Mouse (Mus musculus) heart, postnatal 10 days (tissue): ENCODE results near the gene Car1. TPM values are rescaled to one million over a fixed set of nuclear protein-coding genes. Genes with fewer than 3 reads are reported as not detected.
"Not testable (repeated sequence)": the region's sequence is repeated elsewhere in the genome, so short reads cannot be mapped to it uniquely, and the experiment has no call there.

Source experiments
- DNase-seq, 2 experiments: peaks; one replicate each; pipeline ENCODE4 v3.0.0; 2021
- intact Hi-C: fragments of 180-260 bp; cut with DNase I; formaldehyde crosslinking; loops from one replicate; pipeline ENCODE4 v1.15.1; 2025
- total RNA-seq, 2 experiments: library from RNA; stranded (reverse); gene quantifications; 2 replicates each; pipeline ENCODE4 v1.2.3; 2021

Car1 gene
- not detected for total RNA-seq

DNA sequence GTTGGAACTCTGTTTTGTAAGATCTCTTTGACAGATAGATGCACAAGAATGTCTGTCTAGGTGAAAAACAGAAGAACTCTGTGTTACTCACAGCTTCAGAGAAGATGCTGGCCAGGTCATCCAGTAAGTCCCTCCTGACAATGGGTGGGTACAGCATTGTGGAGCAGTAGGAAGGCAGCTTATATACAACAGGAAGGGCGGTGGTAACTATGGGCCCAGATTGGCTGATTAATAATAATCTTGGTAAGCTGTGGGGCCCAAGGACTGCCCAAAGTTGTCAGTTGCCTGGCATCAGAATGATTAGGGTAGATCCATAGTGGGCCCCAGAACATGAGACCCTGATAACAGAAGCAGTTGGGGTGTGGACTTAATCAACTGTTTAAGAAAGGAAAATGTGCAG, at the start of gene Car1:
Gene Car1, minus strand, starts transcription at position 158 of the 400 bp plus-strand sequence.
- intact Hi-C loops = no loop called here
- DNase-seq = no peak

DNA sequence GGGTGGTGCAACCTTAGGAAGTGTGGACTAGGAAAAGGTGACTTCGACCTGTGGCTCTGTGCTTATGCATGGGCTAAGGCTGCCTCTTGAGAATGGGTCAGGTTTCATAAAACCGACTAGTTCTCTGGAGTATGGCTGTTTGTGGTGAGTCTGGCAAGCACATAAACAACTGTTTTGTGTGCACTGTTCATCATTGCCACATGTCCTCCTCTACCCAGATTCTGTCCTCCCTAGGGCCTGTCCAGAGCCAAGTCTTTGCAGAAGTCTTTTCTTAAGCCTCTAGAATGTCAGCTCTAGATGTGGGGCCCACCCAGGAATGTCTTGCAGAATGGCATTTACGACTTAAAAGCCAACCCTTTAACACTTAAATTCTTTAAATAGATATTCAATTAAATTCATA, 49.7 kb upstream of the Car1 start:
- intact Hi-C loops = no loop called here
- DNase-seq = no peak

DNA sequence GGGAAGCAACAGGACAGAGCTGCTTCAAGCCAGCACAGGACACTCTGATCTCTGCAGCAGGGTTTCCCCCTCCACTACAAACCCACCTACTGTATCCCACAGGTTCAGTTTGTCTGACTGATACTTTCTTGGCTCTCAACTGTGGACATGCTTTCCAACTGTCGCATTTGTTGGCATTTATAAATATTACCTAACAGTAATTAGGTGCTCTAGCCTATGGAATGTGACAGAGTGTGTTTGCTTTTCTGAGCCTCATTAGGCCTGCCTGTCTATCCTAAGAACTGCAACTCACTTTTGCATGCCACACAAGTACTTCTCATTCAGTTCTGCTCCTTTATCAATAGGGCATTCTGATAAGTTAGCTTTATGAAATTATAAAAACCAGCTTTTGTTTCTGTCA, 46.3 kb upstream of the Car1 start:
- intact Hi-C loops = no loop called here
- no peak for DNase-seq

DNA sequence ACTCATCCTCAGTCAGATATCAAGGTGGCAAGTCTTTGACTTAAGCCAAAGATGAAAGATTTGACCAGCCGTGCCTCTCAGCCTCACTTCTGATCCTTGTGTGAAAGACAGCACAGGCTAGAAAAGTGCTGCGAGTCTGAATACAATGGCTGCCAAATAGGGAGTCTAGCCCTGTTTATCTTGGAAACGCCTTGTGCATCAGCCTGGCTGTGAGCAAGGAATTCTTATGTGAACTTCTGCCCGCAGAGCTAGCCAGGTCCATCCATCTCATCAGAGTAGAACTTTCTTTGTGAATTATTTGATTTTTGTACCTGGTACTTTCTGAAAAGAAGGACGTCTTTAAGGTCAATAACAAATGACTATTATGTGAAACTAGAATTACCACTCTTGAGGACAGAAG, 45.8 kb upstream of the Car1 start:
- no peak for DNase-seq
- intact Hi-C loops = no loop called here

DNA sequence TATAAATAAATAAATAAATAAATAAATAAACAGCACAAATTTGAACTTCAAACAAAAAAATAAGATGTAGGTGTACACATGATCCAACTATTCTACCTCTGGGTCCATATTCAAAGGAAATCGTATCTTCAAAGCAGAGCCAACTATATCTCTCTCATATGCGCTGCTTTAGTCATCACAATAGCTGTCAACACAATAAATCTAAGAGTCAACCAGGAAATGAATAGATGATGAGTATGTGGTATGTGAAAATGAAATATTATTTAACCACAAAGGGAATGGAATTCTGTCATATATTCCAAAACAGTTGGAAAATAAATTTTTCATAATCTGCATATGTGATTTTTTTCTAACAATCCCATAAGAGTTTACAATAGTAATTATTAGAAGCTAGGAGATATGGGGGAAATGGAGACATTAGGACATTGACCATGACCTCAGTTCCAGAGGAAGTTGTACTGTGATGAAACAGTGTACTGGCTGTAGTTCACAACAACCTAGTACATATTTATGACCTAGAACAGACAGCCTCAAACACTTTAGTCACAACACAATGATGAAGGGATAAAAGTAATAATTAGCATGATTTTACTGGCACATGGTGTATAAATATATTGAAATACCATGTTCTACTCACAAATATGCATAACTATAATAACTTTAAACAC, 40.6 kb upstream of the Car1 start:
- DNase-seq = no peak
- intact Hi-C loops = no loop called here

DNA sequence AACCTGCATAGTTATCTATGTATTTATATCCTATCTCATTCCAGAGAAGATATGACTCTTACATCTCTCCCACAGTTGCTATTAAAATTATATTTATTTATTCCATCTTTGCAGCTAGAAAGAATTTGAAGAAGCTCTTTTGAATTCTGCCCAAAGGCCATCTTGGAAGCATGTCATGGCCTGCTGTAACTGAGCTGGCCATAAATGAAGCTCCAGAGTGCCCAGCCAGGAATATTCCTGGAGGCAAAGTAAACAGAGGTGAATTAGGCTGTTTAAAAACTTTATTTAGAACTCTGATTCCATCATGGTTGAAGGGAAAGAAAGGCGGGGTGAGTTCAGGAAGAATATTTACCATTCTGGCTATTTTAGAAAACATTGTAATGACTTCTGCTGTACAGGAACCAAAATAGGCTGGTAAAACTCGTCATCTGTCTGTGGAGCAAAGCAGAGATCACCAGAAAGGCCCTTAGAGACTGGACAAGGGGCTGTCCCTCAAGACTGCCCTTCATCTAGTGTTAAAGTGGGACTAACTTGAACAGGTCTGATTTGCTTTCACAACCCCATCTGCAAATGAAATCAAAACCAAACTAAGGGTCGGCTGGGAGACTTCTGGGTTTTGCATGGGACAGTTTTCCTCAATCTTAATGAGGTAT, 31.4 kb upstream of the Car1 start:
- intact Hi-C loops = no loop called here
- DNase-seq = no peak

DNA sequence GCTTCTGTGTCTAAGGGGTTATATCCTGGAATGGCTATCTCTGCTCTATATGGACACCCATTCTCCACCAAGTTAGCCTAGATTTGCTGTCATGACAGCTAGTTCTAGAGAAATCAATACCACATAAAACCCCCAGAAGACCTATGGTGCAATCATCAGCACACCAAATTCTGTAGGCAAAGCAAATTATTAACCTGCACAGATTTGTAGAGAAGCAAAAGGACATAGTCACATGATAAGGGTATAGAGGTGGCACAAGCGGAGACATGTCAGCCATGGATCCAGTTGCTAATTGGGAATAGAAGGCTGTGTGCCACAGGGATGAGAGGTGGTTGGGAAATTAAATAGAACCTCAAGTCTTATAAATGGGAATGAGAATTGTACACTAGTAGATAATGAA, 30.8 kb upstream of the Car1 start:
- intact Hi-C loops = no loop called here
- no peak for DNase-seq

DNA sequence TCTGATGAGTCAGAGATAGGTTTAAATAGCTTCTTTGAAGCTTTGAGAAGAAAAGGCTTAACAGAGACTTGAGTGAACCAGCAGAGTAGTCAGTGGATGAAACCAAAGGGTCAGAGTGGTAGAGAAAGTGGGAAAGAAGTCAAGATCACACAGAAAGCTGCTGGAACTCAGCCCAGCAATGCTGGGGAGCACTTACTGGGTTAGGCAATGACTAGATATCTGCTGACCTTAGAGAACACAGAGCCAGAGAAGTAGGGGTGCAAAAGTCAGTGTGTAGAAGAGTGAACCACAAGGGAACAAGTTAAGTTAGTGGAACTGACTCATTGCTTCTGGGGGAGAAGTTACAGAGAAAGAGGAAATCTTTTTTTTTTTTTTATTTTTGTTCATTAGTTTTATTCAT, 24.6 kb upstream of the Car1 start:
- no peak for DNase-seq
- intact Hi-C loops = no loop called here

DNA sequence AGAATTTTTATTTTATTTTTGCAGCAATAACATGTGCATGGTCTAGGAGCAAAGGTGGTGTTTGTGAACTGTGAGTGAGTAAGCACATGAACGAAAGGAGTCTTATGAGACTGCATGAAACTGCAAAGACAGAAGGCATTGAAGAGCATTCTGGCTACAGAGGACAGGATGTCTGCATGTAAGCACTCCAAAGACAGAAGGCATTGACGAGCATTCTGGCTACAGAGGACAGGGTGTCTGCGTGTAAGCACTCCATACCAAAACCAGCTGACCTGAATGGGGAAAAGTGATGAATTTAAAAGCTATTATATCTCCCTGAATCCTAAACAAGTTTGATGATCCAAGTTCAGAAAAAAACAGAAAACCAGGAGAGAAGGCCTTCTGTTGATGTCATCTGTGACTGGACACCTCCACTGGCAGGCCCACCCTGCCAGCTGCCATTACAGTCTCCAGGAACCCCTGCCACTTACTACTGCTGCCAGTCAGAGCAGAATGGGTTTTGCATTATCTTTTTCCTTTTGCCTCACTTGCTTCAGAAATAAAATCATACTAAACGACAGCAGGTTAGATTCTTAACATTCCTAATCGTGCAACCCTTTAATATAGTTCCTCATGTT, 23.2 kb upstream of the Car1 start:
- intact Hi-C loops = no loop called here
- DNase-seq = no peak

DNA sequence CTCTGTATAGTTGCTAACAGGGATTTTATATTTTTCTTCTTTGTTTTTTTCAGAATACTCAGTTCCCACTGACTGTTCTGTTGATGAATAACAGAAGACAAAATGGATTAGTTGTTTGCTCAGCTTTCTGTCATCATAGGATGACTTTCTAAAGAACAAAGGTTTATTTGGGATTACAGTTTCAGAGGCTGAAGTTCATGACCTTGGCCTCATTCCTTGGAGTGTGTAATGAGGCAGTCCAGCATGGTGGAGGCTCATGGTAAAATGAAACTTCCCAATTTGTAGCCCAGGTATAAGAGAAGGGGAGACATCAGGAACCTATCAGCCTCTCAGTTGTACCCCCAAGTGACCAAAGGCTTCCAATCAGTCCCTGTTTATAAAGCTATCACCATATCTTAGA, 20.7 kb upstream of the Car1 start:
- DNase-seq = no peak
- intact Hi-C loops = no loop called here

DNA sequence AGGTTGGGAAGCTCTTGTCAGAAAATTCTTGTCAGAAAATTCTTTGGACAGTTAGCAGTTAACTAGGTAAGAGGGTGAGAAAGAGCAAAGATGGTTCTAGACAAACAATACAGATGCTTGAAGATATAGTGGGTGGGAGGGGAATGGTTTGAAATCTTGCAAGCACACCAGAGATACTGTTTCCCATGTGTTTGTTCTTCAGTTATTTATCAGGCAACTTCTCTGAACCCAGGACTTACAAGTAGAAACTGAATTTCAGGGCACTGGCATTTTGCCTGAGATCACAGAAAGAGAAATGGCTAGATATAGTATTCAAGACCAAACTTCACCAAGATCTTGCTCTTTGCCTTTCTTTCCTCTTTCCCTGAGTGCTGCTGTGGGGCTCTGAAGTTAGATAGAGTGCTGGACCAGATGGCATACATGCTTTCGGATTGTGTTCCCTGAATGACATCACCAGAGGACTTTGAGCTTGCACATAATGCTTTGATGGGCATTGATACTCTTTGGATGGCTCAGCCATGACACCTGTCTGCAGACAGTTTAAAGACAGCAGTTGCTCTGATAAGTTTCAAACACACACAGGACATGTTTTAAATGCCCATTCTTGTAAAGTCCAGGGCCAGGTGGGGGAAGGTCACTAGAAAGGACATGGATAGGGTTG, 11.8 kb upstream of the Car1 start:
- intact Hi-C loops = no loop called here
- no peak for DNase-seq

DNA sequence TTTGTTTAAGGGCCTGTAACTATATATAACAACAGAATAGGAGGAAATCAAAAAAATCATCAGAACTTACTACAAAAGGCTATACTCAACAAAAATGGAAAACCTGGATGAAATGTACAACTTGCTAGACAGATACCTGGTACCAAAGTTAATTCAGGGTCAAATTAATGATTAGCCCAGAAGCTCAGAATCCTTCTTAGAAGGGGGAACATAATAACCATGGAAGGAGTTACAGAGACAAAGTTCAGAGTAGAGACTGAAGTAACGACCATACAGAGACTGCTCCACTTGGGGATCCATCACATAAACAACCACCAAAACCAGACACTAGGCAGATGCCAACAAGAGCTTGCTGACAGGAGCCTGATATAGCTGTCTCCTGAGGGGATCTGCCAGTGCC, 7.2 kb upstream of the Car1 start:
- intact Hi-C loops, DNase-seq: not testable (repeated sequence)

DNA sequence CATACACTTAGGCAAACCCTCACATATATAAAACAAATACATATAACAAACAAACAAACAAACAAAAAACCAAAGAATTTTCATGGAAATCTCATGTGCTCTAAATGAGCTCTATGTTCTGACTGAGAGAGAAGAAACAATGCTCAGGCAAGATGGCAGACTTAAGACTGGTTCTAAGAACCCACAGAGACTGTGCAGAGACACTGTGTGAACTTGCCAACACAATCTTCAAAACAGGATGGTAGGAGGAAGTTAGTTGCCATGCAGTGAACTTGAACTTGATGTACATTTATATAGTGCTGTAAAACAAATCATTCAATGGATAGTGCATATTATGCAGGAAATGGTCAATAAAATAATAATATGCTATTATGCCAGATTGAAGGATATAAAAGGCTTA, 1.5 kb downstream of the Car1 start:
- intact Hi-C loops = no loop called here
- no peak for DNase-seq

DNA sequence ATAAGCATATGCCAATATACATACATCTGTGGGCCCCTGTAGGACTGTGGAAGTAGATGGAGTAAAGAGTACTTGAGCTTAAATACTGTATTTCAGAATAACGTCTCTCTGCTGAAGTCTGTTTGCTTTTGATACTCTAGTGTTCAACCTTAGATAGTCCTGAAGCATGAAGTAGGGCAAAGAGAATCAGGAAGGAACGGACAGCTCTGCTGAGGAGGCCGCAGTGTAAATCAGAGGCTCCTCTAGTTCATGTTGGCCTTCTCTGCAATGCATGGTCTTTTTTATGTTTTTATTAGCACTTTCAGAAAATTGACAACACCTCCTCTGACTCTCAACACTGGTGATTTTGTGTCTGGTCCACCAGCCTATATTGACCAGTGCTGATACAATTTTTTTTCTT, 2.2 kb downstream of the Car1 start:
- DNase-seq = no peak
- intact Hi-C loops = no loop called here

DNA sequence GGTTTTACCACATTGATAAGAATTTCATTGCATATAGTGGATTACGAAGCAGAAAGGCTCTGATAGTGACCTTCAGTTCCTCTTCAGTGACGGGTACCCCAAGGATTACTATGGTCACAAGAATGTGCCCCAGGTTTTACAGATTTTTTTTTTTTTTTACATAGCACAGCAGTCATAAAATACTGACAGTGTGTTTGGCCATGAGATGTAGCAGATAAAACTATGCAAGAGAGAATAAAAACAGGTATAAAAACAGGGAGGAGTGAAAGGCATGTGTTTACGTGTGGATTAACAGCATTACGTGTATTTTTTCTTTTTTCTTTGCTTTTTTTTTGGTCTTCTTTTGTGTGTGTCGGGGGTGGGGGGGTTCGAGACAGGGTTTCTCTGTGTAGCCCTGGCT, 3.3 kb downstream of the Car1 start:
- intact Hi-C loops = no loop called here
- DNase-seq = no peak

DNA sequence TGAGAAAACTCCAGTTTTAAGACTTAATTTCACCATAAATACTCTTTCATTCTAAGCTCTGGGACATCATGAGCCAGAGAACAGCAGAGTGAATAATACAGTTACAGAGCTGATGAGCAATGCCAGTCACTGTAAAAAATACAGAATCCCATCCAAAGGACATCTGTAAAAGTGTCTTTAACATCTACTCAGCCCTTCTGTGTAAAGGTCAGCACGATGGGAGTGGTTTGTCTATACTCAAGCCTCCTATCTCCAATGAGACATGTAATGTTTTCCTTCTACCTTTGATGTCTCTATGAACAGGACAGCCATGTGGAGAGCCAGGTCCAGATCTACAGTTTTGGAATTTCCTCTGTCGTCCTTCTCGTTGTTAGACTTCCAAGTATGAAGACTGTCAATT, 11.1 kb downstream of the Car1 start:
- intact Hi-C loops = no loop called here
- no peak for DNase-seq

DNA sequence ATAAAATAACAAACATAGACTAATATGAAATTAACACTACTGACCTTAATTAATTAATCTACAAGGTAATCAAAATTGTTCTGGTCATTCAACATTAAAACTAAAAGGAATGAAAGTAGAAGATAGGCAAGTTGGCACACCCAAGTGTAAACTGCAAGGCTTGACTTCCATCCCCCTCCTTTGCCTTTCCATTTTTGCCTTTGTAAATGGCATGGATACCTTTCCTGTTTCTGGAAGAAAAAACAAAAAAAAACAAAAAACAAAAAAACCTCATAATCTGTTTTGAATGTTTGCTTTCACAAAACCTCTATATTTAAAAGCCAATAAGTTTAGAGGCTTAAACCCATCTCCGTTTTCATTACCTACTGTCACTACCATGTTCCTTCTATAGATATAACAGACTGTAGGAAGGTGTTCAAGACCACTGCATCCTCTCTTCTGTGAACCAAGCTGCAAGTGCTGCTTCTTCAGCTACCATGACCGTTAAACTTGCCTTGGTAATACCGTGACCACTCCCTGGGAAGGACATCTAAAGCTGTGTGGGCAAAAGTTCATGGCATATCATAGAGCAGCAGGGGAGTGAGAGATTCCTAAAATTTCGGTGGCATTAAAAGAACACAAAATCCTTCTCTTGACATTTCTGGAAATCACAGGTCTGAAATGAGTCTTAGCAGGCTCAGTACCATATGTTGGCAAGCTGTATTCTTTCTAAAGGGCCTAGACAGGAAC, 12.7 kb downstream of the Car1 start:
- intact Hi-C loops = no loop called here
- no peak for DNase-seq

DNA sequence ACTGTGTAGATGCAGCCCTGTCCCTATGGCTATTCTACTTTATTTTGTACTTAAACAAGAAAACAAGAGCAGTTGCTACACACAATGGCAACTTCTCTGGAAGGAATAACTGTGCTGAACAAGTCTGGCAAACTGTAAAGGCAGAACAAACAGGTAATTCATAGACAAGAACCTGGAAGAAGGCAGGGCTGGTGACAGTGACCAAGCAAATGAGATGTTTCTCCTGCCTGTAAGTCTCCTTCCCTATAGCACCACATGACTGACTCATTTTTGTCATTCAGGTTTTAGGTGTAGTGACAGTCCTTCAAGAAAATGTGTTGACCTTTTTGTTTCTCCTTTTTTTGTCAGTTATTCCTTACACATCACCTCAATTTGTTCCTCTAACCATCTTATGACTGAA, 16.1 kb downstream of the Car1 start:
- DNase-seq = no peak
- intact Hi-C loops = no loop called here

DNA sequence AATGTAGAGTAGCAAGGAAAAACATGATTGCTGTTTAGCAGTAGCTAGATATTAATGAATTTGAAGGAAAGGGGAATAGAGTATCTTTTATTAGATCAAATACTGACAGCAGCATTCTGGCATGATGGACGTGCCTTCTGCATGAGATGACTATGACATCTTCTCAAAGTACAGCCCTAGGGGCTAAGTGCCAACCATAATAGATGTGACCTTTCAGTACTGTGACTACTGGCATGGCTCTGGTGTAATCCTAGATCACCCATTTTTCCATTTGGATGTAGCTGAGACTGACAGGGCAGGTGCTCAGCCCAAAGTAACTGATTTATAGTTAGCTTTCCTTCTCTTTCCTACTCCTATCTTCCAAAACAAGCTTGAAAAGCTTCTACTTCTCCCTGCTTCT, 20.6 kb downstream of the Car1 start:
- intact Hi-C loops = no loop called here
- DNase-seq = peak in 1 of 2 experiments; percentile 4

DNA sequence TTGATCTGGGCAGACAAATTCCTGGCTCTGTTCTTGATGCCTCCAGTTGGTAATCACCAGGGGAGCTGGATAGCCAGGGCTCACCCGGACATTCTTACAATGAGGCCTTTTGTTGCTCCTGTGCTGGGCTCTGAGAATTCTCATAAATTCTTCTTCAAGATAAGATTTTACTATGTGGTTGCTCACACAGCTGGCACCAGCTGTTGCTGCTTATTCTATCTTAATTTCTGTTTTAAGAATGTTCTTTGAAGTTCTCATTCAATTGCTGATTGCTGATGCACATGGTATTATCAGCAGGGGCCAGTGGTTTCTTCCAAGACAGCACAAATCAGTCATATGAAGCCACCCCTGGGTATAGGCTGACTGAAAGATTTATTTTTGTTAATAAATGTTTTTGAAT, 21.0 kb downstream of the Car1 start:
- DNase-seq = peak; percentile 16 to 20
- intact Hi-C loops = no loop called here

DNA sequence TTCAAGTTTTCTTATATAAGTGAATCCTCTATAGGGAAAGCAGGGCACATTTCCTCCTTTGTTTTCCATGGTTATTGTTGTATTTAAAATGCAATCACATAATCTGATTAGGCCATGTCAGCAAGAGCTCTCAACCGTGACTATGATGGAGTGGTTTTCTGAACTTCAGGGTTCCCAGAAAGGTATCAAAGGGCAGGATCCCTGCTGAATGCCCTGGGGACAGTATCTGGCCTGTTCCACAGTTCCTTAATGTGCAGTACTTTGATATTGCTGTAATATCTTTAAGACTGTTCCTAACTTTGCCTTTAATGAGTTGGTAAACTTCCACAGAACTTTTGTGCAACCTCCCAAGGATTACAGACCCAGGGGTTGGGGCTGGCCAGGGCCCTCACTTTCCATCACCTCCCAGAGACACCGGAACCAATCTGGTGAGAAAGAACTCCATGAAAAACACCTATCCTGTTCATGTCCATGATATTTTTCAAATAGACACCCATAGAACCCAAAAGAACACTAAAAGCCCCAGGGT, 21.6 kb downstream of the Car1 start:
- no peak for DNase-seq
- intact Hi-C loops = no loop called here
